8 mouse cellular contexts compared by ENCODE assay signal in the genomic region with DNA sequence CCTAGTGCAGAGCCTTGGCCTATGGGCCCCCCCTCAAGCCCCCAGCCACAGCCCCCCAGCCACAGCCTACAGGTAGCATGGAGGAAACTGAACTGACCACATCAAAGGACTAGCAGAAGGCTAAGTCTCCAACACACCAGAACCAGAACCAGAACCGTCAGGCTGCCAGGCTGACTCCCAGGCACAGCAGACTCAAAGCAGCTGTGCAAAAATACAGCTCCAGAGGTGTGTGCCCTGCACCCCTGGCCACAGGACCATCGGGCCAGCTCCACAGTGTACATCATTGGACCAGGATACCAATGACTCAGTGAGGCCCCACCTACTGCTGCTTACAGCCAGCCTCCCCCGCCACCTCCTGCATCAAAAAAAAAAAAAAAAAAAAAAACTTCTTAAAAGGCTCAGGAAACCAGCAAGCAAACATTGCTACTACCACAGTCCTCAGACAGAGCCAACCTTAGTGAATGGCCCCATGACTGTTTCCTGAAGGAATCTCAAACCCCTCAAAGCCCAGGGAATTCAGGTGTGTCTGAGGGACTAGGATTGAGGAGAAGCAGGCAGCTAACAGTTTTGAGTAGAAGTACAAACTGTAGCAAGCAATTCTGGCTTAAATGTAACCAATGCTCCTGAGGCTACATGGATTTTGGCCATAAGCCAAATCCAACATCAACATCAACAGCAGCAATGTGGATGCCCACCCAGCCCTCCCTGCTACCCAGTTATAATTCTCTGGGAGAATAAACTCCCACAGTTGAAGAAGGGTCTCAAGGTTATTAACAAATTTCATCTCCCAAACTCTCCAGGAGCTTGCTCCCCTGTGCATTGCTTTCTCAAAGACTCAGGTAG. TPM values are rescaled to one million over a fixed set of nuclear protein-coding genes. Genes with fewer than 3 reads are reported as not detected.
DNase-seq lines count a peak whose midpoint lies in the region; ATAC-seq lines count a peak whose summit lies in the region.
"Had no signal": no experiment of that assay in that cellular context is flagged by ENCODE, and none has a peak within 500 bp of the region (broad histone marks: within the 10 kb centered on the region; RNA-seq: fewer than 3 reads in every experiment).

No protein-coding gene starts in this region.

- WGBS in kidney, embryonic 15.5 days: 63% methylated on average over 3 of the region's 3 CpGs
- 81% methylated on average over 3 of the region's 3 CpGs for WGBS in hindbrain, embryonic 16.5 days
- 55% methylated on average over 3 of the region's 3 CpGs for WGBS in stomach, embryonic 15.5 days

- peak overlapping the region; percentile 59 for H3K27ac ChIP-seq in kidney, embryonic 15.5 days
- H3K27ac ChIP-seq in hindbrain, embryonic 16.5 days (ENCODE audit: low read depth, low read length): peak overlapping the region; percentile 24; the same call in 1 of the 2 replicates
- H3K27ac ChIP-seq in stomach, embryonic 15.5 days: peak overlapping the region; percentile 31; the same call in 1 of the 2 replicates

- H3K4me1 ChIP-seq in kidney, embryonic 15.5 days: peaks cover 77% of the 10 kb centered on the region
- peaks cover 38% of the 10 kb centered on the region for H3K4me1 ChIP-seq in hindbrain, embryonic 16.5 days (ENCODE audit: control insufficient read depth, insufficient read depth, low read depth, low read length)
- peaks cover 52% of the 10 kb centered on the region for H3K4me1 ChIP-seq in stomach, embryonic 15.5 days

- no peak for DNase-seq in kidney, adult 8-10 months
- DNase-seq in MN1 (ENCODE audit: low spot score): peak; percentile 64
- no peak for DNase-seq in layer of hippocampus, postnatal 36 days
- no peak for DNase-seq in layer of hippocampus, postnatal 14 days (ENCODE audit: low spot score in 2 of 2)

- no peaks in the 10 kb centered on the region for H3K9me3 ChIP-seq in kidney, embryonic 15.5 days (replicated peaks)
- H3K9me3 ChIP-seq in hindbrain, embryonic 16.5 days (ENCODE audit: control insufficient read depth, low read length): no peaks in the 10 kb centered on the region
- H3K9me3 ChIP-seq in stomach, embryonic 15.5 days: no peaks in the 10 kb centered on the region

- no peak overlapping the region for H3K4me2 ChIP-seq in kidney, embryonic 15.5 days
- H3K4me2 ChIP-seq in hindbrain, embryonic 16.5 days (ENCODE audit: low read length): no peak overlapping the region
- H3K4me2 ChIP-seq in stomach, embryonic 15.5 days: no peak overlapping the region
- H3K4me2 ChIP-seq: liver, embryonic 11.5 days had no signal

- ATAC-seq in kidney, embryonic 15.5 days (replicated peaks; ENCODE audit: low FRiP score): 0 out of 2 replicates have a peak, but pooled peaks have one; percentile 34
- ATAC-seq in hindbrain, embryonic 16.5 days: 0 out of 2 replicates have a peak, but pooled peaks have one; percentile 28
- peak; percentile 55 for ATAC-seq in stomach, embryonic 15.5 days (ENCODE audit: insufficient read depth, low FRiP score, low read depth)

- H3K27me3 ChIP-seq in kidney, embryonic 15.5 days: no peaks in the 10 kb centered on the region
- H3K27me3 ChIP-seq in hindbrain, embryonic 16.5 days (replicated peaks; ENCODE audit: control insufficient read depth, insufficient read depth, low read length): no peaks in the 10 kb centered on the region
- H3K27me3 ChIP-seq in stomach, embryonic 15.5 days (replicated peaks): no peaks in the 10 kb centered on the region

- no peak overlapping the region for H3K9ac ChIP-seq in kidney, embryonic 15.5 days
- no peak overlapping the region for H3K9ac ChIP-seq in hindbrain, embryonic 16.5 days (ENCODE audit: low read depth, low read length)
- no peak overlapping the region for H3K9ac ChIP-seq in stomach, embryonic 15.5 days

- H3K36me3 ChIP-seq in kidney, embryonic 15.5 days: peaks cover 19% of the 10 kb centered on the region
- no peaks in the 10 kb centered on the region for H3K36me3 ChIP-seq in hindbrain, embryonic 16.5 days (ENCODE audit: control insufficient read depth, insufficient read depth, low read length)
- no peaks in the 10 kb centered on the region for H3K36me3 ChIP-seq in stomach, embryonic 15.5 days

- no peak overlapping the region for H3K4me3 ChIP-seq in kidney, embryonic 15.5 days (replicated peaks)
- no peak overlapping the region for H3K4me3 ChIP-seq in hindbrain, embryonic 16.5 days (ENCODE audit: low read length)
- no peak overlapping the region for H3K4me3 ChIP-seq in stomach, embryonic 15.5 days (replicated peaks)

RNA-seq across cellular contexts. Expression of gene Tet3, which starts 42.4 kb away (rescaled TPM):
- 51.0 and 51.4 TPM in 2 replicates for polyA plus RNA-seq in kidney, embryonic 15.5 days (2015; fragmentation: Nextera tagmentation; extraction: Ambion mirVana)
- polyA plus RNA-seq in hindbrain, embryonic 16.5 days (2015; fragmentation: Nextera tagmentation; extraction: Ambion mirVana): 51.4 and 62.2 TPM in 2 replicates
- 39.6 and 40.0 TPM in 2 replicates for polyA plus RNA-seq in stomach, embryonic 15.5 days (2015; fragmentation: Nextera tagmentation; extraction: Ambion mirVana)
- total RNA-seq in layer of hippocampus, postnatal 36 days (2021): 10 to 100 TPM; 58.9 to 67.8 TPM
- total RNA-seq in layer of hippocampus, postnatal 14 days (2021): 100 to 1,000 TPM in 1 of 2 experiments, 10 to 100 TPM in 1; 97.1 to 102 TPM
